Mouse (Mus musculus): Measurements from ENCODE around the gene Dock6.
A peak's percentile ranks its signal among the peaks of the same experiment; 100 is the strongest.
"Not testable (repeated sequence)": the region's sequence is repeated elsewhere in the genome, so short reads cannot be mapped to it uniquely, and the experiment has no call there.

Dock6 gene

DNA sequence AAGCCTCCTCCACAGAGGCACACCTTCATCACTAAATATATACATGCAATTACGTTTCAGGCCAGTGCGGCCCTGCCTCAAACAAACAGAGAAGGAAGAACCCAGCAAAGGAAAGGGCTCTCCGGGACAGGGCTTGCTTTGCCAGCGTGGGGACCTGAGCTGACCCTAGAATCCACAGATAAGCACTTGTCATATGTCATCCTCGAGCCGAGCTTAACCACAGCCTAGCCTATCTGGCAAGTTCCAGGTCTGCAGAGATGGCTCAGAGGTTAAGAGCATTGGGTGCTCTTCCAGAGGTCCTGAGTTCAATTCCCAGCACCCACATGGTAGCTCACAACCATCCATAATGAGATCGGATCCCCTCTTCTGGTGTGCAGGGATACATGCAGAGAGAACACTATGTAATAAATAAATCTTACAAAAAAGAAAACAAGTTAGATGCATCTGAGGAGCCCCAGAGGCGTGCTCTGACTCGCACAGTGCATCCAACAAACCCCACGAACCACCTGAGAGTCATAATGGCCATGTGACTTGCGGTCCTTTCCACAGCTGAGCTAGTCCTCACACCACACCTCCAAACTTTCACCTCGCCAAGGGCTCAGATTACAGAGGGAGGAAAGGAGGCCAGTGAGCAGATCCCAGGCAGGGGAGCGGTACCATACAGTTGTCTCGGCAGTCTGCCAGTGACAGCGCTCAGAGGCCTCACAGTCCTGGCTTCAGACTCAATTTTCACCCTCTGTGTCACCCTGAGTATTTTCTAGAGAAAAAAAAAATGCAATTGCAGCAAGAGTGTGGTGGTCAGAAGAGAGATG lies 70.6 kb downstream of the Dock6 start:
- DNase-seq (ENCODE audit: low spot score) = no peak

DNA sequence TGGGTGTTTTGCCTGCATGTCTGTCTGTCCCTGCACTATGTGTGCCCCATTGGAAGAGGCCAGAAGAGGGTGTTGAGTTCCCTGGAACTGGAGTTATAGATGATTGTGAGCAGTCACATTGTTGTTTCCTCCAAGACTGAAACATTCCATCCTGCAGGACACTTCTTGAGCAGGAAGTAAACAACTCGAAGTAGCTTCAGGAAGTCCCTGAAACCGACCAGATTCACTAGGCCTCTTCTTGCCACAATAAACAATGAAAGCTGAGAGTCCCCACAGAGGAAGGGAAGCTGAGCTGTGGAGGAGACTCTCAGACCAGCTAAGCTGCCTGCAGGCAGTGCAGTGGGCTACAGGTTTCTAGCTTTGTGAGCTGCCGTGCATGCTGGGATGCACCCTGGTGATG lies 74.7 kb downstream of the Dock6 start:
- DNase-seq (ENCODE audit: low spot score) = no peak

DNA sequence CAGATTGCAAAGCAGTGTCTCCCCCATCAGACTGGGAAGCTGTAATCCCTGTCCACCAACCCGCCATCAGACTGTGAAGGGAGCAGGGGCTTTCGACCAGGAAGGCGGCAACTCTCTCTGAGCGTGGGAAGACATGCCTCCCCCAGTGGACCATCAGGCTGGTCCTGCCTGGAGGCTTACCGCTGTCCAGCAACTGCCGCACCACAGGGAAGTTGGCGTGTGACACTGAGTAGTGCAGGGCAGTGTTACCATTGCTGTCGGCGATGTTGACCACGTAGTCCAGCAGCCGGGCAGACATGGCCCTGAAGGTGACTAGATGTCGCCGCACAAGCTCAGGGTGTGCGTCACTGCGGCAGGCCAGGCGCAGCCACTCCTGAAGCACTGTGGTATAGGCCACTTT lies 78.1 kb downstream of the Dock6 start:
- DNase-seq (ENCODE audit: low spot score) = no peak

DNA sequence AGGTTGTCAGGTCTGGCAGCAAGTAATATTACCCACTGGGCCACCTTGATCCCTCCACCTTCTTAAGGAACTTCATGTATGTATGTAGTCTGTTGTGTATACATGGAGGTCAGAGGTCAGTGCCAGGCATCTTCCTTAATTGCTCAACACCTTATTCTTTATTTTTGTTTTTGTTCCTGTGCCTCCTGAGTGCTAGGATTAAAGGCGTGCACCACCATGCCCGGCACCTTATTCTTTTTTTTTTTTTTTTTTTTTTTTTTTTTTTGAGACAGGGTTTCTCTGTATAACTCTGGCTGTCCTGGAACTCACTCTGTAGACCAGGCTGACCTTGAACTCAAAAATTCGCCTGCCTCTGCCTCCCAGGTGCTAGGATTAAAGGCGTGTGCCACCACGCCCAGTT lies 79.0 kb downstream of the Dock6 start:
- DNase-seq (ENCODE audit: low spot score) = not testable (repeated sequence)

DNA sequence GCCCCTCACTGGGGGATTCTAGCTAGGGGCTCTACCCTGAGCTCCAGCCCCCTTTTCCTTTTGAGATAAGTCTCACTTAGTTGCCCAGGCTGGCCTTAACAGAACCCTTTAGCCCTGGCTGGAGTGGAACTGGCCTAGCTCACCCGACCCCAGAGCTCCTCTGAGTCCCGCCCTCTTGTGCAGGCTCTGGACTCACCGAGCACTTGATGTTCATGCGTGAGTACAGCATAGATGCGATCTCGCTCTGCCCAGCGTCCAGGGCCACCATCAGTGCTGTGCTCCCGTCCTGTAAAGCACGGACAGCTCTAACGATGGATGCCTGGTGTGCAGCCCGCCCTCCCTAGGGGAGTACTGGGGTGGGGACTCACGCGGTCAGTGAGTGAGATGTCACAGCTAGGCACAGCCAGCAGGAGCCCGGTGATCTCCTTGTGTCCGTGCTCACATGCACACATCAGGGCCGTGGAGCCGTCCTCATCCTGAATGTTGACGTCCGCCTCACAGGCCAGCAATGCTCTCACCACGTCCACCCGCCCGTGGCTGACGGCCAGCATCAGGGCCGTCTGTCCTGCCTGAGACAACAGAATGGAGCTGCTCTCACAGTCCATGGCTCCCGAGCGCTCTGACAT lies 82.8 kb downstream of the Dock6 start:
- DNase-seq (ENCODE audit: low spot score) = no peak

DNA sequence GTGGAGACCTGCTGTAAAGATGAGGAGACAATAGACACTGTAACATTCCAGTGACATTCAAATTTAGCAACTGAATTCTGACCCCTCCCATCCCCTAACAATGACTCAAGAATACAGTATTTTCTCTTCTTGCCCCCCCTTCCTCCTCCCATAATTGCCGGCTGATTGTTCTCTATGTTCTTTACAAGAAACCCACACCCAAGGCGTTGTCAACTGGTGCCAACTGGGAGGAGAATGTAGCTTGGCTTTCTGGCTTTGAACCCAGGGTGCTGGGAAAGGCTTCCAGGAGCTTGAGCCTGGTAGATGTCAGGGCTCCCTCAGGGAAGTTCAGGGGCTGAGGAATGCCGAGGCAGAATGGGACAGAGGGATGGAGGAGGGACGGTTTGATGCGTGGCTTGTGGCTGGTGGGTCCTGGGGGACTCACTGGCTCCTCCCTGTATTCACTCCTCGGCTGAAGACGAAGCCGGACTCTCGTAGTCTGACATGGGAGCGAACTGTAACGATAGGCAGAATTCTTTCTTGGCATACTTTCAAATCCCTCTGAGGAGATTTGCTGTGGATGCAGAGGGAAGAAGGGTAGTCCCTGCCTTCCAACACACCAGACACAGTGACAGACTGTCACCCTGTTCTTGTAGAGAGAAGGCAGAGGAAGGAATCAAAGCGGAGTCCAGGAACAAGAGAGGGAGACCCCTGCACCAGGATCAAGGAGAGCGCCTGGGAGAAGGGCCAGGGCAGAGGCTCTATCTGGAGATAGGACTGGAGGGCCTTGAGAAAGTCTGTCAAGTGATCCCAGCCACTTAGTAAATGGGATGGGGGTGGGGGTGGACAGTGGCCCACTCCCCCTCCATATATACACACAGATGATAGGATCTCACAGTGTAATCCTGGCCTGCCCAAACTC lies 83.7 kb downstream of the Dock6 start:
- DNase-seq (ENCODE audit: low spot score) = no peak

DNA sequence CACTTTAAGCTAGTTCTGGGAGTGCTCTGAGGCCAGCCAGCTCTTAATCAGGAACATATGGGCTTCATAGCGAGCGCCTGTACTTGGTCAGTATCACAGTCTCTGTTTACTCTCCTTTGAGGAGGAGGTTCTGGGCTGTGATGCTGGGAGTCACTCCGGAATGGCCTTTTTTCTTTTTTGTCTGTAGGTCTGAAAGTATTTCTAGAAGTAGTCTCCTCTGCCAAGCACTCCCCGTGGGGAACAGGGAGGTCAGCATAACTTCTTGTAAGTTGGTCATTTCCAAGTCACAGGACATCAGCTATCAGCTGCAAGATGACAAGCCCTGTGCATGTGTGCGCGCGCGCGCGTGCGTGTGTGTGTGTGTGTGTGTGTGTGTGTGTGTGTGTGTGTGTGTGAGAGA lies 84.5 kb downstream of the Dock6 start:
- DNase-seq (ENCODE audit: low spot score) = no peak

DNA sequence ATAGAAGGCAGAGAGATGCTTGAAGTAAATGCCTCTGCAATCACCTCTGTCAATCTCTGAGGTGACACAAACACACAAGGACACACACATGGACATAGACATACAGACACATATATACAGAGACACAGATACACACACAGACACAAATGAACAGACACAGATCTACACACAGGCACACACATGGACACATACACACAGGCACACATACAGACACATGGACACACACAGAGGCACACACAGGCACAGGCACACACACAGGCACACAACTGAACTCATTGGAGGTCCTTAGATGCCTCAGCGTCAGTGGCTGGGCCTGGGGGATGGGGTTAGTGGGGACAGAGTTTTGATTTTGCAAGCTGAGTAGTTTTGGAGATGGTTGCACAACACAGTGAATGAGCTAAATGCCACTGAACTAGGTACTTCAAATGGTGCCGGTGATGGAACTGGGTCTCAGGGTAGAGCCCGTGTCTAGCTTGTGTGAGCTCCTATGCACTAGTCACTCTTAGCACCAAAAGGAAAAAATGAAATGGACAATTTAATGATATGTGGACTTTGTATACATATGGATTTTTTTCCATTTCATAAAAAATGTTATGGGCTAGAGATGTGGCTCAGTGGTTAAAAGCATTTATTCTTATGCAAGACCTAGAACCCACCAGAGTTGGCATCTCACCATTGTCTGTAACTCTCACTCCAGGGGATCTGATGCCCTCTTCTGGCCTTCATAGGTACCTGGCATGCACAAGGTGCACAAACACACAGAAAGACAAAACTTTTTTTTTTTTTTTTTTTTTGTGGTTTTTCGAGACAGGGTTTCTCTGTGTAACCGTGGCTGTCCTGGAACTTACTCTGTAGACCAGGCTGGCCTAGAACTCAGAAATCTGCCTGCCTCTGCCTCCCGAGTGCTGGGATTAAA lies 88.1 kb downstream of the Dock6 start:
- DNase-seq (ENCODE audit: low spot score) = no peak

DNA sequence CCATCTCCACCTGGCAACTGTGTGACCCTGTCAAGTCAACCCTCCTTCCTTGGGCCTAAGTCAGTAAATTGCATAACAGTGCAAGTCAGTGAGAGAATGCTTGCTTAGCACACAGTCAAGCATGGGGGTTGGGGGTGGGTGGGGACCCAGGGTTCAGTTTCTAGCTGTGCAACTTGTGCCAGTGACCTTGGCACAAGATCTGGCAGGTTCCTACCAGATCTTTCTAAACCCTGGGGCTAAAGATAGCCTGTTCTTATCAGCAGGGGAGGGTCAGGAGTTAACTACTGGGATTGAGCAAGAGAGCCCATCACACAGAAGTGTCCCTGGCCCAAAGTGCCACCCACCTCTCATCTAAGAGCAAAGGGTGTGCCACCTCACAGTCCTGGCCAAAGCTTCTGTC lies 90.3 kb downstream of the Dock6 start:
- DNase-seq (ENCODE audit: low spot score) = no peak

DNA sequence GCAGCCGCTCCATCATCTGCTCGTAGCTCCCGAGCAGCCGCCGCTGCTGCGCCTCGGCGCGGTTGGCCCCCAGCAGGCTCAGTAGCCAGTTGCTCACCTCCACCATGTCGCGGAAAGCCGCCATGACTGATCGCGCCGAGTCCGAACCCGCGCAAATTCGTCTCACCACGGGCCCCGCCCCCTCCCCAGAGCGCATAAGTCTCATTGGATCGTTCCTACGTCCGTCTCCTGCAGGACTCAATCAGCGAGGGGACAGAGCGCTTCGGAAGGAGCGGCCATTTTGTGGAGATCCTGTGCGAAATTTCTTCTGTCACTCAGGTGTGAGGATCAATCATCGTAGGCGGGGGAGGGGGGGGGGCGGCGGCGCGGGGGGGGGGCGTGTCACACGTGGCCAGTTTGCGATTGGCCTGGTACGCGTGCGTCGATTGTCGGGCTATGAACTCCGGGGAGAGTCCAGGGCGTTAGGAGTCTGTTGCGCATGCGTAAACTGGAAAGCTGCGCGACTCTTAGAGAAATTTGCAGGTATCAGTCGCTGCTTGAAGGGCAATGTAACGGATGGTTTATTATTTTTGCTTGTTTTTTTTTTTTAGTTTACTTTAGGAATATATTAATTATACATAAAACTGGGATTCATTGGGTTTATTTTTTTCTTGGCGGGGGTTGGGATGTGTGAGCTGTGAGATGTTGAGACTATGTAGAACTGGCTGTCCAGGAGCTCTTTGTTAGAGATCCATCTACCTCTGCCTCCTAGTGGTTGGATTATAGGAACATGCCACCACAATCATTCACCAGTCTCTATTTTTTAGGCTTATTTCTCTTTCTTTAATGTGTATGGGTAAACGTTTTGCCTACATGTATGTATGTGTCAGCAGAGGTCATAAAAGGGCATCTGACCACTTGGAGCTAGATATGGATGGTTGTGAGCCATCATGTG lies 92.0 kb downstream of the Dock6 start, which contains the start of gene Spc24:
Gene Spc24 (minus strand): TSS at position 149 of the 934 bp plus-strand sequence.
- DNase-seq (ENCODE audit: low spot score) = peak; percentile 97

DNA sequence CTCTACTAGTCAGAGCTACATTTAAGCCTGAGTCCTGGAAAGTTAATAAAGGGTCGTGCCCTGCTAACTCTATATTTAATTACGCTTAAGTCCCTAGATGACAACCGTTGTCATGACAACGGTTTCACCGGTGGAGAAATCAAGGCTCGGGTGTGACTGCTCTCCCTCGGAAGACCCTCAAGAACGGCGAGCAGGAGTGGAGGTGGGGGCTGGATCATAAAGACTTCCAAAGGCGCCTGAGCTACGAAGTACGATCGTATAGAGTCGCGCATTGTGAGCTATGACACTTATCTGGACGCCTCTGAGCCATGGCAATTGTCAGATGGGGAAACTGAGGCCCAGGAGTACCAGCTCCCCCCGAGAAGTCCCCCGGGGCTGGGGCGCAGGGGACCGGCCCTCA lies 92.7 kb downstream of the Dock6 start:
- DNase-seq (ENCODE audit: low spot score) = peak; percentile 29

DNA sequence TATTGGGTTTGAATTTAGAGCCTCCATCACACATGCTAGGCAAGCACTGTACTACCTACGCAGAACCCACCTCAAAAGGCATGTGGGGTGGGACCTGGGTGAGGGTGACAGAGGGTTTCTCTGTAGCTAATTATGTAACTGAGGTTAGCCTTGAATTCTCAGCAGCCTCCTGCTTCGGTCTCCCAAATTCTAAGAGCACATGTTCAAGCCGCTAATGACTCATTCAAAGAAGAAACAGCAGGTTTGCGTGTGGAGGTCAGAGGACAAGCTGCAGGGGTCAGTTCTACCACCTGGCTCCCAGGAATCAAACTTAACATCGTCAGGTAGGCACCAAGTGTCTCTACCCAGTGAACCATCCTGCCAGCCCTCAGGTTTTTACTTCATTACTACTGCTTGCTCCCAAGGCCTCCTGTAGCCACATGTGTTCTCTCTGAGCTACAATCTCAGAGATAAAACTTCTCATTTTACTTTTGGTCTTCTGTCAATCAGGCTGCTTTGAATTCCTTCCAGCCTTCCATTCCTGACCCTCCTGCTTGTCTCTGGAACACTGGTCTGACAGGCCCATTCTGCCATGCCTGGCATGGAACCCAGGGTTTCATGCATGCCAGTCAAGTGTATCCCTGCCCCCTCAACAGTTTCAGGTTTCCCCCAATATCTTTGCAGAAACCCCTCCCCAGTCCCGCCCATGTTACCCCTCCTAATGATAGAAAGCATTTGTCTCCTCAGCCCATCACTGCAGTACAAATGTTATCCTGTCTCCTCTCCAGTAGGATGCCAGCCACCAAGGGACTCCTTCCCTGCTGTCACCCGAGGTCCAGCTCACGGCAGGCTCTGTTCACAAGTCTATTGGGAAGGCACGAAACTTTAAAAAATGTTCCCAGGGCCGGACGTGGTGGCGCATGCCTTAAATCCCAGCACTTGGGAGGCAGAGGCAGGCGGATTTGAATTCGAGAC lies 93.6 kb downstream of the Dock6 start:
- DNase-seq (ENCODE audit: low spot score) = no peak

DNA sequence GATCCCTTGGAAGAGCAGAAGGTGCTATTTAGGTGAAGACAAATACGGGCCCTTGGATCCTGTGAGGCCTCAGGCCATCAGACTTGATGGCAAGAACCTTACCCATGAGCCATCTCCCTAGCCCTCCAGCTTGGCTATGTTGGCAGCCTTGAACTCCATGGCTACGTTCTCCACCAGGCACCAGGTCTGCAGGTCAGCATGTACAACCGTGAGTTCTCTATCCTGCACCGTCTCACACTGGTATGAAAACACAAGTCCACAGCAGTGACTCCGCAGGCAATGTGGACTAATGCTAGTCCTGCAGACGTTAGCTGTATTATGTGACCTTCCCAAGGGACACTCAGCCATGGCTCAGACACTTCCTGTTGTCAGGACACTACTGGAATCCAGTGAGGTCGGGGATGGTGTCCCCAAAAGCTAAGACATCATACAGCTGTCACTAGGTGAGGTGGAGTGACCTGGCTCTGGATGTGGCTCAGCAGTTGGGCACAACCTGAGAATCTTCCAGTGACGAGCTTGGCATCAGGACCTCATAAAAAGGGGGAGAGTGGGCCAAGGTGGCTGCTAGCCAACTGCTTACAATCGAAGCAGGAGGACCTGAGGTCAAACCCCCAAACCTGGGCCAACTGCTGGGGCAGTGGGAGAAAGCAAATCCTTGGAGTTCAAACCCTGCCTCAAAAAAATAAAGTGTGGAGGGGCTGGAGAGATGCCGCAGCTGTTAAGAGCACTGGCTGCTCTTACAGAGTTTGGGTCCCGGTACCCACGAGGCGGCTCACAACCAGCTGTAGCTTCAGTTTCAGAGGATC lies 97.7 kb downstream of the Dock6 start:
- no peak for DNase-seq (ENCODE audit: low spot score)

DNA sequence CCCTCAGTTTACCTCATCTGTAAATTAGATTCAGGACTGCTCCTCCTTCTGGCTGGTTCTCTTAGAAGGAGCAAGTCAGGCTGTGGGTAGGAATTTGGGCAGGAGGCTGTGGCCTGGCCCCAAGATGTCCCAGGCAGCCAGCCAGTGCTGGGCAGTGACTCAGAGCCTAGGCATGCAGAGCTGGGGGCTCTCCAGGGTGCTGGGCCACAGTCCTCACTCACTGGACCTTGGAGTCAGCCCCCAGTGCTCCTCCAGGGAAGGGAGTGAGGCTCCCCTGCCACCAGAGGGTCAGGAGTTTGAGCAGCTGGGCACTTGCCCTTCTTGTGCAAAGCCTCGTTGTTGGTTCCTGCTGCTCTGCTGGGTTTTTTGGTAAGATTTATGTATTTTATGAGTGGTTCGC lies 98.4 kb downstream of the Dock6 start:
- no peak for DNase-seq (ENCODE audit: low spot score)

DNA sequence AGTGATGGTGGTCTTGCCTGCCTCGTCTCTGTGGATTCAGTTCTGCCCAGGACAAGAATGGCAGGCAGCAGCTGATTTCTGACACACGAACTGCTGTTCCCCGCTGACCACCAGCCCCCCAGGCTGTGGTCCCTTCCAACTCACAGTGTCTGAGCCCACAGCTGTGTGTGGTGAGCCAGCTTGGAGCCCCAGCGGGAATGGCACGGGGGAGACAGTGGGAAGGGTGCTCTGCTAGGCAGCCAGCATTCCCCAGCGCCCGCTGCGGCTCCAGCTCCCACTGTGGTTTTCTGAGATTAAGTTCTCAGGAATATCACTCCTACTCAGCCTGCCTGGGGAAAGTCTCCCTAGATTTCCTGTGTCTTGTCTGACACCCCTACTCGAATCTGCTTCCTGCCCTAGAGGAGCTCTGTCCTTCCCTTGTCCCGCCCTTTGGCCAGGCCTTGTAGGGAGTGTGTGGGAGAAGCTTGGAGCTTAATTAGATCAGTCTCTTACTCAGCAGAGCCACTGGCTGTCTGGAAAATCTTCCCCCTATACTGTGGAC lies 100.1 kb downstream of the Dock6 start:
- DNase-seq (ENCODE audit: low spot score) = no peak

DNA sequence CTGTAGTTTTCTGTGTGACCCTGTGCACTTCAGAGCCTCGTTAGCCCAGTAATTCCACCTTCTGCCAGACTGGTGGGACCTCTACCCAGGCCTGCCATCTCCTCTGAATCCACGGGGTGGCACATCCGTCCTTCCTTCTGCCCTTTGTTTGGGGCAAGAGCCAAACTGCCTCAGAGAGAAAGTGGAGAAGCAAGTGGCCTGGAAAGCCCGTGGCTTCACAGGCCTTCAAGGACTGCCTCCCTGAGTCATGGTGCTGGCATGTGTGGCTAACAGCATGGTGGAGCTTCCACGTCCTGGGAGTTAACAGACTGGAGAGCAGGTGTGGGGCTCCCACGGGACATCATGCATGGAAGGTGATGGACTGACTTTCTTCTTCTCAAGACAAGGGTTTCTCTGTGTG lies 101.1 kb downstream of the Dock6 start:
- no peak for DNase-seq (ENCODE audit: low spot score)

DNA sequence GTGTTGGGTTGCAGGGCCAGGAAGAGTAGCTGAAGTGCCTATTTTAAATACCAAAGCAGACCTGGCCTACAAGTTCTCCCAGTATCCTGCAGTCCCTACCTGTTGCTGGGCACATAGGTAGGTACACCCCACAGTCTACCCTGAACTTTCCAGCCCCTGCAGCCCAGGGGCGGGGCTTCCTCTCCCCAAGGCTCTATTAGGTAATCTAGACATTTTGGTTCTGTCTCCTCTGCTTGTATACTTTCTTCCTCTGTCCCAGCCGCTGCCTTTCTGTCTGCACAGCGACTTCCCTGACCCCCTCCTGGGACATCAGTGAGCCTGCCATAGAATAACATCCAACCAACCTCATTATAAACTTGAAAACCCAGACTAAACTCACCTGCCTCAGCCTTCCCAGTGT lies 102.1 kb downstream of the Dock6 start:
- DNase-seq (ENCODE audit: low spot score) = no peak
